Mouse (Mus musculus): ENCODE results near the gene Ano3.

Gene Ano3

DNA sequence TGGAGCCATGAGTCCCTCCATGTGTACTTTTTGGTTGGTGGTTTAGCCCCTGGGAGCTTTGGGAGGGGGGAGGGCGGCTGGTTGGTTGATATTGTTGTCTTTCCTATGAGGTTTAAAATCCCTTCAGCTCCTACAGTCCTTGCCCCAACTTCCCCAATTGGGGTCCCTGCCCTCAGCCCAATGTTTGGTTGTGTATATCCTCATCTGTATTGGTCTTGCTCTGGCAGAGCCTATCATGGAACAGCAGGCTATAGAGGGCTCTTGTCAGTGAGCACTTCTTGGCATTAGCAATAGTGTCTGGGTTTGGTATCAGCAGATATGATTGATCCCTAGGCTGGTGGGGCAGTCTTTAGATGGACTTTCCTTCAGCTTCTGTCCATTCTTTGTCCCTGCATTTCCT lies 135.8 kb downstream of the Ano3 start:
- DNase-seq (ENCODE audit: extremely low spot score, low read depth, low spot score) = no peak

DNA sequence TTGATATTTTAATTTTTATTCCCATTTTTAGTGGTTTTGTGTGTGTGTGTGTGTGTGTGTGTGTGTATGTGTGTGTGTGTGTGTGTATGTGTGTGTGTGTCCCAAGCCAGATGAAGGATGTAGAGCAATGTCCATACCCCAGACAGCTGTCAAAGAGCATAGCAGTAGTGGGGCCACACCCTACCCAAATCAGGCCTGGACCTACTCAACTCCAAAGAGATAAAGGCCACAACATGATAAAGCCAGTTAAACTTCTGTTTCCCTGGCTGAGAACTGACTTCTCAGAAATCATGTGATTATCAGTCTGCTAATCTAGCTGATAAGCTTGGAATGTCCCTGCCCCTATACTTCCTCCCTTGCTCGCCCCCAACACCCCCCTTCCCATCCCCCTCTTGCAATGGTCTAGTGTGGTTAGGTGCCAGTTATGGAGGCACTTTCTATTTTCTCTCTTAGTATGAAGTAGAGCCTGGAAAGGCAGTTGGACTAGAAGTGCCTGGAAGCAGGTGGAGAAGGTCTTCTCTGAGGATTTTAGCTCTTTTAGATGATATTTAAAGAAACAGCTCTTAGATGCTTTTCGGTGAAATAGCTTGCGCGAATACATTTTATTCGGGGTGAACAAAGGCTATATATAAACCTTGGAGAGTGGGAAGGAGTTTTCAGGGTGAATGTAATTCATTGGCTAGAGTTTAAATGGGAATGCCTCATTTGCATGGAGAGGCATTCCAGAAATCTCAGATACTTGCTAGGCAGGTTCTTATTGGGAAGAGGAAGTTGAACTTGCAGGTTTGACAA lies 144.2 kb downstream of the Ano3 start:
- no peak for DNase-seq (ENCODE audit: extremely low spot score, low read depth, low spot score)

DNA sequence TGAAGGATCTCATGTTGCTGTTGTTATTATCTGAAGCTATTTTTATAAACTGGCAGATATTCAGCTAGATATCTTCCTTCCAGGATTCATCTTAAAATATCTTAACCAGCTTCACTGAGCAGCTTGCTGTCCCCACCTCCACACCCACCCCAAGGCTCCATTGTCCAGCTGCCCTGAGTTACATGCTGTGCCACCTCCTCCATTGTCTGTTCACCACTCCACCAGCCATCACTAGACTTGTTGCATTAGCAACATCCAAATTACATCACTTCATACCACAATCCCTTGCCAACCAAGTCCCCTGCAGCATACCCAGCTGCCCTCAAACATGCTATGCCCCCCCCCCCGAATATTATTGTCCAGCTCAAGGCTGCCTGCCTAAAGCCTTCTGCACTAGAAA lies 154.8 kb downstream of the Ano3 start:
- DNase-seq (ENCODE audit: extremely low spot score, low read depth, low spot score) = no peak

DNA sequence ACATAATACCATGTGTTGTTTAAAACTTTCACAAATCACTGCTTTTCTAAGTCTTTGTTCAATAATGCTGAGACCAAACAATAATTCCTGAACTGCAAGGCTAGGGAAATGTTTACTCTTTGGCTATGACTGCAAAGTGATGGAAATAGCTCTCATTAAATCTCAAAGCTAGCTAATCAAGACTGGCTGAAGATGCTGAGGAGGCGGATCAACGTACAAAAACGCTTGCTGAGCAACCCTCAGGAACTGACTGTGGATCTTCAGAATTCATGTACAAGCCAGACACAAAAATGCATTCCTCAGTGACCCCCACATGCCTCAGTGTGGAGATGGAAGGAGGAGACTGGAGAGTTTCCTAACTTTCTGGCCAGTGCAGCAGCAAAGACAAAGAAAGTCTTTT lies 155.3 kb downstream of the Ano3 start:
- no peak for DNase-seq (ENCODE audit: extremely low spot score, low read depth, low spot score)

DNA sequence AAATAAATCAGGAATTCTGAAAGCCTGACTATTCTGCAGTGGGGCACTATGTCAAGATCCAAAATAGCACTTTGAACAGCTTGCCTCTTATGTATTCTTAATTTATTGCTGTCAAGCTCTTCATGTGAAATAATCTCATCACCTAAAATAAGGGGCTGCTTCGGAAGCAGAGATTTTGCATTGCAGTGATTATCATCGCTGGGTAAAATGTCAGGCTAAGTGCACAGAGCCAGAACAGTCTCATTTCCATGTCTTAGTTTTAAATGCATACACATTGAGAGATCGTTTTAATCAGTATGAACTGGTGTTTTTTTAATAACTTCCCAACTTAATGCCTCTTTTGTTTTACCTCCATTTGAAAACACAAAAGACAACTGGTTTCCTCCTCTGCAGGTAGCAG lies 163.3 kb downstream of the Ano3 start:
- no peak for DNase-seq (ENCODE audit: extremely low spot score, low read depth, low spot score)

DNA sequence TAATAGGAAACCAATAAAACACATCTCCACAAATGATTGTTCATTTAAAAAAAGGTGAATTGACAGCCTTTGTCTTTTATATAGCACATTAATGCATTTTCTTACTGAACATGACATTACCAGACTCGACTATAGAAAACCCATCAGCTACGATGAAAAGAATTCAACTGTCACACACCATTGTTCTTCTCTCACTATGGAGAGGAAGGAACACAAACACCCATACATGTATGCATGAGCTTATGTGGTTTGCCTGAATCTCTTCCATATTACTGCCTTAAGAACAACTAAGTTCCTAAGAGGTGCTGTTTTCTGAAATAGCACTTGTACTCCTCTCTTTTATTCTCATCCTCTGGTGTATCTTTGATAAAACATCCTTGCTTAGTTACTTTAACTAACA lies 191.3 kb downstream of the Ano3 start:
- no peak for DNase-seq (ENCODE audit: extremely low spot score, low read depth, low spot score)

DNA sequence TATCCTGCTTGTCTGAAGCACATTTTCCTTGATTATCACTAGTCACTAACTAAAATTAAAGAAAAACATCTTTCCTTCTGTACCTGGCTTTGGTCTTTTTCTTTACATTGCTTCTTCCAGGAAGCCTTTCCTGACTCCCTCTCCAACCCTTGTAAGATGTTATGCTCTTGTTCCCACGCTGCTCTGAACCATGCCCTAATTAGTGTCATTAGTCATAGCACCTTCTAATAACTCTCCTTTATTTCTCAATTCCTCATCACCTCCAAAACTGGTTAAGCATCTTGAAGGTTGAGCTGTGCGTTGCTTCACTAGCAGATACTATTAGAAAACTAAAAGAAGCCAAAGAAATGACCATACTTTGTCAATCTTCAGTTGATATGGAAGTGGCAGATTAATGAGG lies 193.2 kb downstream of the Ano3 start:
- no peak for DNase-seq (ENCODE audit: extremely low spot score, low read depth, low spot score)

DNA sequence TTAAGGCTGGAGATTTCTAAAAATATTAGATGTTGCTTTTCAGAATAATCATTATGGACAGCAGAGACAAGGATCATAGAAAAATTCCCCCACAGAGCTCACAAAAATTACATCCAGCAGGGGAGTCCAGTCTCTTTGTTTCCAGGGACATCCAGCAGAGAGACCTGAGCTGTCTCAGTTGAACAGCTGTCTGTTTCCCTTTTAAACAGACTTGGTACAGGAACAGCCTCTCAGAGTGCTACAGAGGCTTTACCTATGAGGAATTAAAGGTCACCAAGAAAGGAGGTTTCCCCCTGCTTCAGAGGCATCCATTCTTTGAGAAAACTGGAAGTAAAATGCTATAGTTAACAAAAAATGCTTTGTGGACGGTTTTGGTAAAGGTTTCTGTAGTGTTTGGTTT lies 210.2 kb downstream of the Ano3 start:
- no peak for DNase-seq (ENCODE audit: extremely low spot score, low read depth, low spot score)

DNA sequence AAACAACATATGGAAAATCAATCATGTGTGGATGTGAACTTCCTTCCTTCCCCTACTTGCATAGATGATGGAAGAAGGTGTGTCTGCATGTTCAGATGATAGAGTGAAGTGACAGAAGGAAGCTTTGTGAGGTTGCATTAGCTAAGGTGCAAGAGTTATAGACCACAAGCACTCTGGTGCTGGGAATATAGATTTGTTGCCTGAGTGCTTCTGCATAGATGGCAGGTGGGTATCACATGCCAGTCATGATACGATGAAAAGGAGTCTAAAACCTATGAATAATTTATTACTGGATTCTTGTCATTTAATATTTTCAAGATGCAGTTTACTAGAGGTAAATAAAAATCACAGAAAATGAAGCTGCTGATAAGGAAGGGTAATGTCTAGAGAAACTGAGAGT lies 210.9 kb downstream of the Ano3 start:
- DNase-seq (ENCODE audit: extremely low spot score, low read depth, low spot score) = no peak

DNA sequence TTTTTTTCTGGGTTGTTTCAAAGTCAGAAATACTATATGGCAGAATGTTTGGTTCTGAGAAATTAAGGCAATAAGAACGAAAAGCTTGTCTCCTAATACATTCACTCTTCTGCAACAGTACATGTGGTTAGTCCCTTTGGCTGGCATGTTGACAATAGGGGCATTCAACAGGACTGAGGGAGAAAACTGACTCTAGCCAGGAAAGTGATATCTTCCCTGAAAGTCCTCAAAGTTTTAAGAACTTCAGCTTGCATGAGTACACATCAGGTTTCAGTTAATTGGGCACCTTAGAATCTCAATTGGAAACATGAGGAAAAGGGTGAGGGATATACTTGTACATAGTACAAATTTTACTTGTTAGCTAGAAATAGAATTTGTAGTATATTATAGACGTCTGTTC lies 212.7 kb downstream of the Ano3 start:
- DNase-seq (ENCODE audit: extremely low spot score, low read depth, low spot score) = no peak

DNA sequence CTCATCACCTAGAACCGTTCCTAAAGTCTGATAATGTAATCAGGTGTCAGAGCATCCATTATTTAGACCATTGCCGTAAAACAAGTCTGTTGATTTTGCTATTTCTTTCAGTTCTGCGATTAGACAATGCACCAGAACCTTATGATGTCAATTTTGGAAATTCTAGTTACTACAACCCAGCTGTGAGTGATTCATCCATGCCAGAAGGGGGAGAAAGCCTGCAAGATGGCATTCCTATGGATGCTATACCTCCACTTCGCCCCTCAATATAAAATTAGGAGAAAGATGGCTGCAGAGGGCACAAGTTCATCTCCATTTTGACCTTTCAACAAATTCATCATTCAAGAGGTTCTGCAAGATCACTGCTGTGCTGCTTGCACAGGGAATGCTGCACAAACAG lies 213.5 kb downstream of the Ano3 start:
- no peak for DNase-seq (ENCODE audit: extremely low spot score, low read depth, low spot score)

DNA sequence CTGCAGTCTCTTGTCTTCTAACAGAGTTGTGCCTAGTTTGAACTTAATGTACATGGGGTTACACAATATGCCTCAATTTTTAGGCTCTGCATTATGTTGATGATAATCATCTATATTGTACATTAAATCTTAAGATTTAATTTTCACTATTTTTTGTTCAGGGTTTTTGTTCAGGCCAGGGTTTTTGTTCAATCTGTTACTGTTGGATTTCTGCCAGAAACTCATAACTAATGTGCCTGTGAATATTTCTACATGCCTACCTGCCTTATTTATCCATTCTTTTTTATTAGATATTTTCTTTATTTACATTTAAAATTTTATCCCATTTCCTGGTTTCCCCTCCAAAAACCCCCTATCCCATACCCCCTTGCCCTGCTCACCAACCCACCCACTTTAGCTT lies 224.6 kb downstream of the Ano3 start:
- no peak for DNase-seq (ENCODE audit: extremely low spot score, low read depth, low spot score)

DNA sequence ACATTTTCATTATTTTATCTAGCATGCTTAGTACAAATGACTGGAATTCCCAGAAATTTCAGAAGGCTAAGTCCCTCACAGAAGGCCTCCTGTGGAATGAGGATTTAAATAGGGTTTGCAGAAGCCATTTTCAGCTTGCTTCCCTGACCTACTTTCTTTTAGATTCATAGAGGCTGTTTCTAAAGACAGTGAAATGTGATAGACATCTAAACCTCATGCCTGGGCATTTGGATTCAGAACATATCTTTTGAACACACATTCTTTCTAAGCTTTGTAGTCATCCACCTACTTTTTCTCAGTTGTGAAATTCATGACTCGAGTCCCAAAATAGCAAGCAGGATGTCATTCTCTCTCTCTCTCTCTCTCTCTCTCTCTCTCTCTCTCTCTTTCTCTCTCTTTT lies 228.5 kb downstream of the Ano3 start:
- DNase-seq (ENCODE audit: extremely low spot score, low read depth, low spot score) = no peak

DNA sequence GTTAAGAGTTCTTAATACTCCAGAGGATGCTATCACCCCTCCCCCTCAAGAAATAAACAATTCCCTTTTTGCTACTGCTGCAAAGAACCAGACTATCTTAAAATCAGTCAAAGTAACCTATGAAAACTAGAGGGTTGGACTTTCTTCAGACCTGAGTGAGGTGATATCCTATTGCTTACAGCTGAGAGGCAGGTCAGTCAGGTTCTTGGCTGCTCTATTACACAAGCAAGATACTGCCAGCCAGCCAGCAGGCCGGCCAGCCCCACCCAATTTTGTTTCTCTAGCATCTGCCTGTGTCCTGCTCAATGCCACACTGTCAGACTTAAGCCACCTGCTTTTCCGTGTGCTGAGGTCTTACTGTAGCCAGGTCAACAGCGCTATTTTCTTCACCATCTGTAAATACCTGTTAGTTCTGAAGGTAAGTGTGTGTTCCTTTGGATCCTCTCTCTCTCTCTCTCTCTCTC lies 229.4 kb downstream of the Ano3 start, which contains the start of gene Muc15:
TSS of gene Muc15 (plus strand) at position 51 of the 464 bp plus-strand sequence.
- DNase-seq (ENCODE audit: extremely low spot score, low read depth, low spot score) = no peak

DNA sequence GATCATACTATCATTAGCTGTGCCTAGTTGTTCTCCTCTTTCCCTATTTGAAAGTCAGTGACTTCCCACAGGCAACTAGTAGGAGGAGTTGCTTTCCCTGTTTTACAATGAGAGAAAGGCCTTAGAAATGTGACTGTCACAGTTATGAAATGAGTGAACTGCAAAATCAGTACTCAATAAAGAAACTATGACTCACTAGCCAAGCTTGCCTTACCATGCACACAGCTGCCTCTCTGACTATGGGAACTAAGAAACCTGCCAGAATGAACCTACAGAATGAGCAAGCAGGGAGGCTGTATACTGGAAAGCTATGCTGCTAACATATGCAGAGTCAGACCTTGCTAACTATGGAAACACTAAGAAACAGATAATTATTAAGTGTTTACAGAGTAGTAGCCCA lies 231.7 kb downstream of the Ano3 start:
- DNase-seq (ENCODE audit: extremely low spot score, low read depth, low spot score) = no peak

DNA sequence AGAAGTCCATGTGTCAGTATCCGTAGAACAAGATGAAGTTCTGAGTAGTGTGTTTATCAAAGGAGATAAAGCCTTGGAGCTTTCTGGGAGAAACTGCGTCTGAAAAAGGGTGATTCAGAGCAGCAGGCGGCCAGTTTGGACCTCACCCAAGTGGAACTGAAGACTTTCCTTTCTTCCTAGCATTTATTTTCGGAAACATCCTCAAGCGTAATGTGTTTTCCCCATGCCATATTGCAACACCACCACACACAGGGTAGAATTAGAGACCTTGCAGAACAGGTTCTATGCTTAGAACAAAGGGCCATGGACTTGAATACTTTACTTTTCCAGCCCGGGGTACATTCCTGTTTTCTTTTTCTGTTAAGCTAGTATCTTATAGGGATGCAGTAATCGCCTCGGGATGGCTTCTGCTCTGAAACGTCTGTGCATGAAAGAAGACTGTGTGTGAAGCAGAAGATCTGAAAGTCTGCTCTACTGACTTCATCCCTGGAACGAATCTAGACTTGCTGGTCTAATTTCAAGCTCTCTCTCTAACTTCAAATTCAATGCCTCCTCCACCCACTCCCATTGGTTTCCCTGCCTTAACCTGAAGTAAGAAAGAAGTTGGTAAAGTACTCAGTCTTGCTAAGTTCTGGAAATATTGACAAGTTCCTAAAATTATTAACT lies 240.5 kb downstream of the Ano3 start:
- DNase-seq (ENCODE audit: extremely low spot score, low read depth, low spot score) = no peak

DNA sequence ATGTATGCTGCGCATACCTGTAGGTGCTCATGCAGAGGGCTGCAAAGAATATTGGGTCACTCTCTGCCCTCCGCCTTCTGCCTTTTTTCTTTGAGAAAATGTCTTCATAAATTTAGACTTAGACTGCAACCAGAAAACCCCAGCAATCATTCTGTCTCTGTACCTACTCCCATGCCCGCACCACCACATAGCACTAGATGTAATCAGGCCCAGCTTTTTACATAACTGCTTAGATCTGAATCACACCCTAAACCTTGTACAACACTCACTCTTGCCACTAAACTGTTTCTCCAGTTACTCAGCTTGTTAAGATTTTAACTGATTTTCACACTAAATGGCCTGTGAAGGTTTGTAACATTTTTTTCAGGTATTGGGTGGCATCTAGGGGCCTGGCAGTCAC lies 241.3 kb downstream of the Ano3 start:
- DNase-seq (ENCODE audit: extremely low spot score, low read depth, low spot score) = no peak

DNA sequence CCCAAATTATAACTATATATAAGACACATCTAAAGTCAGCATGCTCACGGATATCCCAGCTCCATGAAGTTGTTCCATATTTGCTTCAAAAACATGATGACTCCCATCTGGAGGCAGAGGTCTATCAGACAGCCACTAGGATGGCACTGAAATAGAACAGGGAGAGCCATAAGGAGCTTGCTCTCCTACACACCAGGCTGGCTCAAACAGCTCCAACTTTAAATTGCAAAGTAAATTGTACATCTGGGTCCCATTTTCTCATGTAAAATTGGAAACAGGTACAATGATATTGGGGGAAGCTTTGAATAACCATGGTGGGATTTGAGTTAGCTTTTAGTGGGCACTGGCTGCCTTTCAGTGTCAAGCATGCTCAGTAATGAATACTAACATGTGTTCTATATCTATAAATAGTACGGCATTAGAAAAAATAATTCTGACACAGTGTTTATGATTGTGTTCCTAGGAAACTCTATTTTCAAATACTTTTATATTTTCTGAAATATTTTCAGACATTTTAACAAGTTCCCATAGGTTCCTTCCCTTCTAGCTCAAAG lies 279.6 kb downstream of the Ano3 start:
- DNase-seq (ENCODE audit: extremely low spot score, low read depth, low spot score) = peak; percentile 22

DNA sequence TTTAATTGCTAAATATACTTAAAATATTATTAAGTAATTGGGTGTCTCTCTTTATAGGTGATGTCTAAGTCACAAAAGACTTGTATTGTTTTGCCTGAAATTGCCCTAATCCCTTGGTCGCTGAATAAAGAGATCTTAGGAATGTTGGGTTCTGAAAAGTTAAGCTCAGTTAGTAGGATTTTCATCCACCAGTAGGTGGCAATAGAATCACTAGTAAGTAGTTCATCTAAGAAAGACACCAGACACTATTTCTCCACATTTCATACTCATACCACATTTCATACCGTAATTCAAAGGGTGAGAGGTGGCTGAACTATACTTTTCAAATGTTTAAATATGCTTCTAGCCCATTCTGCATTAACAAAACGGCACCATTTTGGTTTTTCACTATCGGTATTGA lies 287.4 kb downstream of the Ano3 start:
- peak; percentile 37 for DNase-seq (ENCODE audit: extremely low spot score, low read depth, low spot score)

DNA sequence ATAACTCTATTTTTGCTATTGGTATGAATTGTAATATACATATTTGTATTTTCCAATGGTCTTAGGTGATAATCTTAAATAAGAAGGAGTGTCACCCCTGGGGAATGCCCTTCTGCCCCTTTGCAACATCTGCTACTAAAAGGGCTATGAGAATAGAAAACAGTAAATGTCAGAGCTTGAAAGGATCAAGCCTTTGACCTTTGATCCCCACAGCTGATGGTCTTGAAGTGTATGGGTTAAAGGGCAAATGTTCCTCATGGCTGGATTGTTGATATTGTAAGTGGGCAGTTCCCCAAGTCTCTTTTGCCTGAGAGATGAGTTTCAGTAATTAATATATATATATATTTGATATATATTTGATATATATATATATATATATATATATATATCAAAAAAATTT lies 305.9 kb downstream of the Ano3 start:
- DNase-seq (ENCODE audit: extremely low spot score, low read depth, low spot score) = no peak

DNA sequence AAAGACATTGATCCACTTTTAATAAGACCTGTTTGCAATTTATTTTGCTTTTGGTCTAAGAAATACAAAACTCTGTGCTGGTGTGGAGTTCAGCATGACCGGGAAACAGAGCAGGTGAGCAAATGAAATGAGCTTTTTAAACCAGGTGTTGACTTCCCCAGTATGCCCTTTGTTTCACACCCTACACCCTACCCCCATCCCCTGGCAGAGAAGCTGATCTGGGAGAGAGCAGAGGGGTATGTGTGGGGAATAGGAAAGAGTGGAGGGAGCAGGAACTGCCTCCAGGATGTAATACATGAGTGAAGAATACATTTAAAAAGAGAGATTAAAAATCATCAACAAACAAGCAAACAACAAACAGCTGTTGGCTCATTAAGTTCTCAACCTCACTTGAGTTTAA lies 306.4 kb downstream of the Ano3 start:
- DNase-seq (ENCODE audit: extremely low spot score, low read depth, low spot score) = no peak
